In genomic region chr5:112780383-112780782, GRCm38 (mm10) we compare ENCODE assay signal across 8 mouse cellular contexts.
DNase-seq lines count a peak whose midpoint lies in the region; ATAC-seq lines count a peak whose summit lies in the region.

No protein-coding gene starts in this region.

- DNase-seq in heart, postnatal 14 days: peak; percentile 18 to 27
- peak; percentile 53 to 54 for DNase-seq in gastrocnemius, postnatal 36 days
- DNase-seq in lung, postnatal 14 days: peak; percentile 66
- no peak for DNase-seq in natural killer cell, adult 2 months (ENCODE audit: low spot score in 2 of 2)

- intact Hi-C loops in heart, postnatal 14 days (cut with DNase I): no loop called here
- intact Hi-C loops in gastrocnemius, postnatal 36 days (cut with DNase I): no loop called here

- no peak overlapping the region for H3K4me3 ChIP-seq in heart, embryonic 12.5 days

- WGBS in heart, embryonic 12.5 days: 48% methylated on average over 5 of the region's 5 CpGs

- H3K4me2 ChIP-seq in heart, embryonic 12.5 days: no peak overlapping the region

- no peak overlapping the region for H3K27ac ChIP-seq in heart, embryonic 12.5 days (ENCODE audit: poor library complexity, severe bottlenecking)

- peaks cover 69% of the 10 kb centered on the region for H3K36me3 ChIP-seq in heart, embryonic 12.5 days

- H3K27me3 ChIP-seq in heart, embryonic 12.5 days (replicated peaks): no peaks in the 10 kb centered on the region

- ATAC-seq in heart, embryonic 12.5 days (ENCODE audit: insufficient number of reproducible peaks, low FRiP score): no peak; the same call in 1 of the 2 replicates
- 0 out of 2 replicates have a peak, but pooled peaks have one; percentile 36 for ATAC-seq in cerebellum, adult (ENCODE audit: insufficient number of reproducible peaks, low FRiP score, low TSS enrichment)
- no peak for ATAC-seq in megakaryocyte-erythroid progenitor cell, adult 5-6 weeks (replicated peaks; ENCODE audit: low FRiP score, low TSS enrichment, poor library complexity, severe bottlenecking)
- ATAC-seq in megakaryocyte, adult 5-6 weeks (ENCODE audit: poor library complexity, severe bottlenecking): no peak

- H3K4me1 ChIP-seq in heart, embryonic 12.5 days (replicated peaks): peaks cover 29% of the 10 kb centered on the region

- H3K9me3 ChIP-seq in heart, embryonic 12.5 days (replicated peaks): 0 out of 2 replicates have a peak, but pooled peaks cover 3% of the 10 kb centered on the region

- no peak overlapping the region for H3K9ac ChIP-seq in heart, embryonic 12.5 days

Comparison
In these comparisons a context has a peak if more than half of its experiments do, and no peak if none do; other contexts are left out.
1. DNase-seq: peak in heart, postnatal 14 days (2 of 2), gastrocnemius, postnatal 36 days (2 of 2) and lung, postnatal 14 days (single experiment); none in natural killer cell, adult 2 months (0 of 2).